Mouse (Mus musculus) MEL (cell line): Measurements from ENCODE around the gene Ugt1a10.

Experiments used
- CHD1 ChIP-seq: IDR thresholded peaks from 2 replicates; pipeline ENCODE4 v1.6.1; 2012; ENCODE audit warnings: low read depth, mild to moderate bottlenecking, inconsistent platforms, low read length, improper control_type of control experiment
- CTCF ChIP-seq, 3 experiments: IDR thresholded peaks in 2 of 3; conservative IDR thresholded peaks in 1 of 3; 2 replicates each; pipeline ENCODE4 v1.5.1; 2011 to 2012; ENCODE audit warnings: low read length in 3 of 3, low read depth in 2 of 3, mild to moderate bottlenecking in 2 of 3, improper control_type of control experiment in 1 of 3, inconsistent platforms in 1 of 3, mixed read lengths in 1 of 3, moderate library complexity in 1 of 3; ENCODE audit not compliant: control insufficient read depth in 1 of 3, insufficient read depth in 1 of 3, poor library complexity in 1 of 3, severe bottlenecking in 1 of 3
- EP300 ChIP-seq, 2 experiments: IDR thresholded peaks; 2 replicates each; pipeline ENCODE4 v1.6.1; 2011; ENCODE audit warnings: improper control_type of control experiment in 2 of 2, low read length in 2 of 2, low read depth in 1 of 2, mild to moderate bottlenecking in 1 of 2
- ETS1 ChIP-seq: IDR thresholded peaks from 2 replicates; pipeline ENCODE4 v1.6.1; 2012; ENCODE audit warnings: low read depth, mild to moderate bottlenecking, inconsistent platforms, low read length, improper control_type of control experiment, moderate library complexity
- MAFK ChIP-seq: IDR thresholded peaks from 2 replicates; pipeline ENCODE4 v1.6.1; 2011; ENCODE audit warnings: low read depth, mild to moderate bottlenecking, low read length, improper control_type of control experiment, borderline replicate concordance
- MXI1 ChIP-seq: IDR thresholded peaks from 2 replicates; pipeline ENCODE4 v1.6.1; 2011; ENCODE audit warnings: mild to moderate bottlenecking, low read depth, low read length, improper control_type of control experiment
- POLR2A ChIP-seq, 2 experiments: IDR thresholded peaks; 2 replicates each; pipeline ENCODE4 v1.6.1; 2011 to 2012; ENCODE audit warnings: low read length in 2 of 2, mild to moderate bottlenecking in 2 of 2, control low read depth in 1 of 2, improper control_type of control experiment in 1 of 2, low read depth in 1 of 2, moderate library complexity in 1 of 2; ENCODE audit not compliant: control insufficient read depth in 1 of 2, insufficient read depth in 1 of 2, poor library complexity in 1 of 2
- RCOR1 ChIP-seq: IDR thresholded peaks from 2 replicates; pipeline ENCODE4 v1.6.1; 2012; ENCODE audit warnings: low read depth, mild to moderate bottlenecking, inconsistent platforms, low read length, improper control_type of control experiment
- SIN3A ChIP-seq: IDR thresholded peaks from 2 replicates; pipeline ENCODE4 v1.6.1; 2012; ENCODE audit warnings: low read length, improper control_type of control experiment, inconsistent platforms
- SMC3 ChIP-seq: IDR thresholded peaks from 2 replicates; pipeline ENCODE4 v1.6.1; 2011; ENCODE audit warnings: low read depth, low read length, improper control_type of control experiment
- TAL1 ChIP-seq: IDR thresholded peaks from 2 replicates; pipeline ENCODE4 v1.6.1; 2012; ENCODE audit warnings: mild to moderate bottlenecking, inconsistent platforms, low read length, moderate library complexity, mixed read lengths
- ZC3H11A ChIP-seq: IDR thresholded peaks from 2 replicates; pipeline ENCODE4 v1.6.1; 2012; ENCODE audit warnings: low read depth, mild to moderate bottlenecking, inconsistent platforms, low read length, improper control_type of control experiment
- ZNF384 ChIP-seq: IDR thresholded peaks from 2 replicates; pipeline ENCODE4 v1.6.1; 2012; ENCODE audit warnings: low read depth, mild to moderate bottlenecking, inconsistent platforms, low read length, improper control_type of control experiment

DNA sequence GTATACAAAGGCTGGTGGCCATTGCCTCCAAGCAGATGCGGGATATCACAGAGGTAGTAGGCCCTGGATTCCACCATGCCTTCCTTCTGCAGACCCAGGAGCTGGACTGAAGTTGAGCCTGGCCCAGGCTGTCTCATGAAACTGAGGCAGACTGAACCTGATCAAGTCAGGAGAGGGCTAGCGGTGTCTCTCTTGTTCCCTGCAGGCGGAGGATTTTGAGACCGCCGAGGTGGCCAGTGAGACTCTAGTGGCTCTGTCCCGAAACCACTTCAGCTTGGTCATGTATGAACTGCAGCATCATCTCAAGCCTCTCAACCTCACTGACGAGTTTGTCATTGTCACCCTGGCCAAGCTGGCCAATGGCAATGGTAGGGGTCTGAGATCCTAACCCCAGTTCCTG lies 175.2 kb downstream of the Ugt1a10 start:
- TF ChIP-seq POLR2A (IDR thresholded peaks at IDR 0.05; ENCODE audit: control insufficient read depth in 1 of 2, insufficient read depth in 1 of 2, low read depth in 1 of 2, low read length in 2 of 2, poor library complexity in 1 of 2): no peak
- no peak for TF ChIP-seq MXI1
- TF ChIP-seq CTCF (IDR thresholded peaks at IDR 0.05 in 2 of 3, conservative IDR thresholded peaks at IDR 0.05 in 1 of 3; ENCODE audit: control insufficient read depth in 1 of 3, insufficient read depth in 1 of 3, low read depth in 2 of 3, low read length in 3 of 3, poor library complexity in 1 of 3, severe bottlenecking in 1 of 3): no peak
- TF ChIP-seq RCOR1: no peak
- TF ChIP-seq MAFK: no peak
- no peak for TF ChIP-seq TAL1
- no peak for TF ChIP-seq ZNF384
- TF ChIP-seq CHD1: no peak
- no peak for TF ChIP-seq ZC3H11A
- no peak for TF ChIP-seq EP300 (IDR thresholded peaks at IDR 0.05; ENCODE audit: low read depth in 1 of 2, low read length in 2 of 2)
- no peak for TF ChIP-seq SIN3A
- no peak for TF ChIP-seq ETS1
- no peak for TF ChIP-seq SMC3
